7 mouse cellular contexts compared by ENCODE assay signal in the genomic region with DNA sequence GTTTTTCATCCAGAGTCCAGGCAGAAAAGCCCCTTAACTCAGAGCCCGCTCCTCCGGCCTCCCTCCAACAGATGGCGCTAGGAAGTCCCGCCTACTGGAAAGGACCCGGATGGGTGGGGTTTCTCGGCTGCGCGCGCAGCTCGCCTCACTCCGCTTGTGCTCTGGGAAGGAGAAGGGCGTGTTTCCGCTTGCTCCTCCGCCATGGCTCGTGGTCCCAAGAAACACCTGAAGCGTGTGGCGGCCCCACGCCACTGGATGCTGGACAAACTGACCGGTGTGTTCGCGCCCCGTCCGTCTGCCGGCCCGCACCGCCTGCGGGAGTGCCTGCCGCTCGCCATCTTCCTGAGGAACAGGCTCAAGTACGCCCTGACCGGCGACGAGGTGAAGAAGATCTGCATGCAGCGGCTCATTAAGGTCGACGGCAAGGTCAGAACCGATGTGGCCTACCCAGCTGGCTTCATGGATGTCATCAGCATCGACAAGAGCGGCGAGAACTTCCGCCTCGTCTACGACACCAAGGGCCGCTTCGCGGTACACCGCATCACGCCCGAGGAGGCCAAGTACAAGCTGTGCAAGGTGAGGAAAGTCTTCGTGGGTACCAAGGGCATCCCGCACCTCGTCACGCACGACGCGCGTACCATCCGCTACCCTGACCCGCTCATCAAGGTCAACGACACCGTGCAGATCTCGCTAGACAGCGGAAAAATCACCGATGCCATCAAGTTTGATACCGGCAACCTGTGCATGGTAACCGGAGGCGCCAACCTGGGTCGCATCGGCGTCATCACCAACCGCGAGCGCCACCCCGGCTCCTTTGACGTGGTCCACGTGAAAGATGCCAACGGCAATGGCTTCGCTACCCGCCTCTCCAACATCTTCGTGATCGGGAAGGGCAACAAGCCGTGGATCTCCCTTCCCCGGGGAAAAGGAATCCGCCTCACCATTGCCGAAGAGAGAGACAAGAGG.
A peak's percentile ranks its signal among the peaks of the same experiment; 100 is the strongest.
DNase-seq lines count a peak whose midpoint lies in the region; ATAC-seq and TF ChIP-seq lines count a peak whose summit lies in the region.

No protein-coding gene starts in this region.

- H3K4me2 ChIP-seq in forebrain, embryonic 15.5 days (replicated peaks): peak overlapping the region; percentile 41
- H3K4me2 ChIP-seq in hindbrain, embryonic 12.5 days (replicated peaks): peak overlapping the region; percentile 55

- H3K4me1 ChIP-seq in cerebellum, adult 2 months (ENCODE audit: control insufficient read depth, insufficient read depth, low read length): no peaks in the 10 kb centered on the region
- peaks cover 8% of the 10 kb centered on the region; the same call in 1 of the 2 replicates for H3K4me1 ChIP-seq in forebrain, embryonic 15.5 days
- H3K4me1 ChIP-seq in hindbrain, embryonic 12.5 days: no peaks in the 10 kb centered on the region; the same call in 1 of the 2 replicates

- H3K4me3 ChIP-seq in cerebellum, adult 2 months (replicated peaks; ENCODE audit: insufficient read depth, low read depth, low read length): peak overlapping the region; percentile 52
- peak overlapping the region; percentile 40 for H3K4me3 ChIP-seq in forebrain, embryonic 15.5 days
- H3K4me3 ChIP-seq in hindbrain, embryonic 12.5 days: peak overlapping the region; percentile 47

- H3K36me3 ChIP-seq in forebrain, embryonic 15.5 days: peaks cover 5% of the 10 kb centered on the region; the same call in 1 of the 2 replicates
- peaks cover 11% of the 10 kb centered on the region for H3K36me3 ChIP-seq in hindbrain, embryonic 12.5 days

- 0 out of 2 replicates have a peak, but pooled peaks have one; percentile 5 for TF ChIP-seq CTCF in cerebellum, adult 2 months (IDR thresholded peaks at IDR 0.05; ENCODE audit: borderline replicate concordance, insufficient read depth, low read depth, low read length)

- TF ChIP-seq POLR2A in cerebellum, adult 2 months (IDR thresholded peaks at IDR 0.05; ENCODE audit: borderline replicate concordance, insufficient read depth, low read length): 0 out of 2 replicates have a peak, but pooled peaks have one; percentile 22

- H3K9me3 ChIP-seq in forebrain, embryonic 15.5 days: no peaks in the 10 kb centered on the region
- peaks cover 16% of the 10 kb centered on the region for H3K9me3 ChIP-seq in hindbrain, embryonic 12.5 days (replicated peaks)

- ATAC-seq in forebrain, embryonic 15.5 days (replicated peaks): peak; percentile 84
- peak; percentile 84 for ATAC-seq in hindbrain, embryonic 12.5 days (ENCODE audit: low FRiP score)
- ATAC-seq in megakaryocyte progenitor cell, adult 5-6 weeks (replicated peaks; ENCODE audit: poor library complexity): peak; percentile 88

- peak; percentile 23 for DNase-seq in adrenal gland, adult 8-10 months
- peak; percentile 28 to 31 for DNase-seq in cerebellum, adult 2 months
- peak; percentile 31 to 45 for DNase-seq in layer of hippocampus, postnatal 25 days (ENCODE audit: extremely low spot score in 1 of 2, low spot score in 1 of 2)
- DNase-seq in spleen, postnatal 14 days (ENCODE audit: low spot score in 2 of 2): peak; percentile 16 to 18

- H3K27ac ChIP-seq in cerebellum, adult 2 months (ENCODE audit: insufficient read depth, low read length): no peak overlapping the region
- H3K27ac ChIP-seq in forebrain, embryonic 15.5 days (replicated peaks): no peak overlapping the region
- 0 out of 2 replicates have a peak overlapping the region, but pooled peaks have one; percentile 23 for H3K27ac ChIP-seq in hindbrain, embryonic 12.5 days

- peak overlapping the region; percentile 39 for H3K9ac ChIP-seq in forebrain, embryonic 15.5 days (replicated peaks)
- peak overlapping the region; percentile 69 for H3K9ac ChIP-seq in hindbrain, embryonic 12.5 days

- no peaks in the 10 kb centered on the region; the same call in 1 of the 2 replicates for H3K27me3 ChIP-seq in cerebellum, adult 2 months (ENCODE audit: control insufficient read depth, insufficient read depth, low read length)
- H3K27me3 ChIP-seq in forebrain, embryonic 15.5 days: no peaks in the 10 kb centered on the region
- H3K27me3 ChIP-seq in hindbrain, embryonic 12.5 days: no peaks in the 10 kb centered on the region

- WGBS in cerebellum, adult 2 months: 36% methylated on average over 85 of the region's 85 CpGs
- 41% methylated on average over 84 of the region's 85 CpGs for WGBS in forebrain, embryonic 15.5 days
- 27% methylated on average over 85 of the region's 85 CpGs for WGBS in hindbrain, embryonic 12.5 days
